In genomic region chr11:21093081-21093815, GRCm38 (mm10) we compare ENCODE assay signal across 9 mouse cellular contexts. TPM values are rescaled to one million over a fixed set of nuclear protein-coding genes. Genes with fewer than 3 reads are reported as not detected.
DNase-seq lines count a peak whose midpoint lies in the region; ATAC-seq lines count a peak whose summit lies in the region.
"Had no signal": no experiment of that assay in that cellular context is flagged by ENCODE, and none has a peak within 500 bp of the region (broad histone marks: within the 10 kb centered on the region; RNA-seq: fewer than 3 reads in every experiment).

No protein-coding gene starts in this region.

- ATAC-seq in lung, embryonic 16.5 days (ENCODE audit: low read depth) = no peak
- ATAC-seq in forebrain, embryonic 12.5 days (ENCODE audit: low FRiP score) = no peak
- no peak for ATAC-seq in neural tube, embryonic 14.5 days (ENCODE audit: low read depth)

- H3K9me3 ChIP-seq in lung, embryonic 16.5 days (ENCODE audit: control insufficient read depth, low read length) = no peaks in the 10 kb centered on the region
- no peaks in the 10 kb centered on the region for H3K9me3 ChIP-seq in forebrain, embryonic 12.5 days
- no peaks in the 10 kb centered on the region for H3K9me3 ChIP-seq in limb, embryonic 10.5 days (replicated peaks)
- H3K9me3 ChIP-seq in neural tube, embryonic 14.5 days (ENCODE audit: control insufficient read depth, low read length) = no peaks in the 10 kb centered on the region

- H3K36me3 ChIP-seq in lung, embryonic 16.5 days (ENCODE audit: control insufficient read depth, insufficient read depth, low read length) = no peaks in the 10 kb centered on the region
- no peaks in the 10 kb centered on the region for H3K36me3 ChIP-seq in forebrain, embryonic 12.5 days (replicated peaks)
- peaks cover 18% of the 10 kb centered on the region for H3K36me3 ChIP-seq in limb, embryonic 10.5 days
- no peaks in the 10 kb centered on the region for H3K36me3 ChIP-seq in neural tube, embryonic 14.5 days (ENCODE audit: control insufficient read depth, insufficient read depth, low read length)

- peak overlapping the region; percentile 32 for H3K4me3 ChIP-seq in lung, embryonic 16.5 days (ENCODE audit: low read length)
- peak overlapping the region; percentile 28 for H3K4me3 ChIP-seq in forebrain, embryonic 12.5 days (replicated peaks)
- peak overlapping the region; percentile 92 for H3K4me3 ChIP-seq in limb, embryonic 10.5 days
- H3K4me3 ChIP-seq in neural tube, embryonic 14.5 days (ENCODE audit: low read depth, low read length) = peak overlapping the region; percentile 19

- H3K27me3 ChIP-seq in lung, embryonic 16.5 days (ENCODE audit: control insufficient read depth, insufficient read depth, low read depth, low read length) = no peaks in the 10 kb centered on the region
- H3K27me3 ChIP-seq in forebrain, embryonic 12.5 days = no peaks in the 10 kb centered on the region
- no peaks in the 10 kb centered on the region for H3K27me3 ChIP-seq in limb, embryonic 10.5 days (ENCODE audit: low read depth, poor library complexity, severe bottlenecking)
- no peaks in the 10 kb centered on the region for H3K27me3 ChIP-seq in neural tube, embryonic 14.5 days (ENCODE audit: control insufficient read depth, insufficient read depth, low read length)

- H3K27ac ChIP-seq in lung, embryonic 16.5 days (ENCODE audit: low read length) = no peak overlapping the region
- no peak overlapping the region for H3K27ac ChIP-seq in forebrain, embryonic 12.5 days
- H3K27ac ChIP-seq in limb, embryonic 10.5 days = no peak overlapping the region
- H3K27ac ChIP-seq in neural tube, embryonic 14.5 days (ENCODE audit: low read depth, low read length) = no peak overlapping the region

- peak overlapping the region; percentile 38 for H3K4me2 ChIP-seq in lung, embryonic 16.5 days (ENCODE audit: low read depth, low read length)
- H3K4me2 ChIP-seq in forebrain, embryonic 12.5 days = peak overlapping the region; percentile 49
- H3K4me2 ChIP-seq in neural tube, embryonic 14.5 days (ENCODE audit: low read depth, low read length) = peak overlapping the region; percentile 48

- intact Hi-C loops in left cerebral cortex, postnatal 14 days (cut with DNase I) = loop anchor here (5.0 kb wide), 2 partner anchors 84 to 176 kb away; no protein-coding TSS in a partner anchor

- H3K4me1 ChIP-seq in lung, embryonic 16.5 days (replicated peaks; ENCODE audit: control insufficient read depth, insufficient read depth, low read length) = peaks cover 15% of the 10 kb centered on the region
- peaks cover 11% of the 10 kb centered on the region for H3K4me1 ChIP-seq in forebrain, embryonic 12.5 days
- peaks cover 19% of the 10 kb centered on the region for H3K4me1 ChIP-seq in limb, embryonic 10.5 days
- H3K4me1 ChIP-seq in neural tube, embryonic 14.5 days (ENCODE audit: control insufficient read depth, insufficient read depth, low read length) = peaks cover 10% of the 10 kb centered on the region; the same call in 1 of the 2 replicates

- no peak for DNase-seq in lung, postnatal 14 days
- no peak for DNase-seq in limb, embryonic 10.5 days (ENCODE audit: low spot score)
- no peak for DNase-seq in left cerebral cortex, postnatal 14 days (ENCODE audit: low spot score in 2 of 2)
- no peak for DNase-seq in thymus, adult 18-20 months
- DNase-seq in yolk sac, embryonic 10.5 days (ENCODE audit: low spot score) = no peak
- DNase-seq: thymus, postnatal 4 days had no signal

- peak overlapping the region; percentile 38; the same call in 1 of the 2 replicates for H3K9ac ChIP-seq in lung, embryonic 16.5 days (ENCODE audit: low read length)
- H3K9ac ChIP-seq in forebrain, embryonic 12.5 days = peak overlapping the region; percentile 45; the same call in 1 of the 2 replicates
- no peak overlapping the region for H3K9ac ChIP-seq in neural tube, embryonic 14.5 days (replicated peaks; ENCODE audit: low read depth, low read length)

- 23% methylated on average over 3 of the region's 3 CpGs for WGBS in lung, embryonic 16.5 days
- 36% methylated on average over 3 of the region's 3 CpGs for WGBS in forebrain, embryonic 12.5 days
- WGBS in limb, embryonic 10.5 days = 62% methylated on average over 3 of the region's 3 CpGs
- WGBS in neural tube, embryonic 14.5 days = 24% methylated on average over 3 of the region's 3 CpGs

RNA-seq across cellular contexts. Expression of gene Peli1, which starts 2.2 kb away (rescaled TPM):
- polyA plus RNA-seq in lung, embryonic 16.5 days (2015; fragmentation: Nextera tagmentation; extraction: Ambion mirVana) = 47.9 and 49.4 TPM in 2 replicates
- polyA plus RNA-seq in forebrain, embryonic 12.5 days (2016; fragmentation: Nextera tagmentation; extraction: Ambion mirVana) = 103 and 107 TPM in 2 replicates
- polyA plus RNA-seq in limb, embryonic 10.5 days (2016; fragmentation: Nextera tagmentation; extraction: Ambion mirVana) = 59.0 and 64.3 TPM in 2 replicates
- polyA plus RNA-seq in neural tube, embryonic 14.5 days (2014; fragmentation: Nextera tagmentation; extraction: Ambion mirVana) = 84.6 and 98.1 TPM in 2 replicates
- 10 to 100 TPM; 46.7 to 47.0 TPM for total RNA-seq in left cerebral cortex, postnatal 14 days (2021)

Comparison
In these comparisons a context has a peak if more than half of its experiments do, and no peak if none do; other contexts are left out.
1. H3K4me3 ChIP-seq: peak in every context shown above with its lines; median percentile 92 in limb, embryonic 10.5 days; 32 in lung, embryonic 16.5 days; 28 in forebrain, embryonic 12.5 days; 19 in neural tube, embryonic 14.5 days.